Mouse (Mus musculus) WW6 (cell line): ENCODE data around the gene H2-M10.6.
A peak's percentile ranks its signal among the peaks of the same experiment; 100 is the strongest.

Experiments used
- DNase-seq: peaks from one replicate; pipeline ENCODE4 v3.0.0-alpha.2; 2013; ENCODE audit warnings: low read depth, low spot score

Gene H2-M10.6

DNA sequence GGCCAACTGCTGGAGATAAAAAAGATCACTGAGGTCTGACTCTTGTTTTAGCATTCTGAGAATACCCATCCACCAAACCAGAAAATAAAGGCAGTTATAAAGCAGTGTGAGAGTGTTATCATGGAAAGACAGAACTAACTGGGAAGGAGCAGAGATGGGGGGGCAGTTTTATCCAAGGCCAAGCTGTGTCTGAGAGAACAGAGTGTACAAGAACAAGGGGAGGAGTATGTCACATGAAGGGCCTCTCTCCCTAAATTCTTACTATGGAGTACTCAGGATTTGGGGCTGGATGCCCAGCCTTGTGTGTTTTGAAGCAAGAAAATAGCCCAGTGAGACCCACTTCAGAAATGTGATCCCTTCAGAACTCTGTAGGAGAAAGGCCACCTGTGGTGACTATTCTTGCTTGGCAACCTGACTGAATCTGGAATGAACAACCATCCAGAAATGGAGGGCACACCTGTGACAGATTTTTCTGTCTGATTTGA is 29.0 kb downstream of the H2-M10.6 start:
- DNase-seq = no peak

DNA sequence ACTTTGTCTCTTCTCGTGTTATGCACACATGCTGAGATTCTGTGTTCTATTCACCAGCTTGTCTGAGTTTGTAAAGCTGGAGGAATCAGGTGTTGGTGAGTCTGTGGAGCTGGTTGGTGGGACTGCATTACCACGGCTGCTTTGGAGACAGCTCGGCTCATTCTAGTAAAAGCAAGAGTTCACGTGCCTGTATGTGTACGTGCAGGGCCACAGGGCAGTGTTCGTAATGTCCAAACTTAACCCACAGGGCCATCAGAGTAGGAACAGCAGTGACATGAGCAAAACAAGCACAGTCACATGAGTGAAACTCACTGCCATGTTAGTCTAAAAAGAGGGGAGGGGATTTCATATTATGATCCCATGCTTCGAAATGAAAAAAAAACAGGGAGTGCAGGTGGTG is 31.7 kb downstream of the H2-M10.6 start:
- DNase-seq = no peak

DNA sequence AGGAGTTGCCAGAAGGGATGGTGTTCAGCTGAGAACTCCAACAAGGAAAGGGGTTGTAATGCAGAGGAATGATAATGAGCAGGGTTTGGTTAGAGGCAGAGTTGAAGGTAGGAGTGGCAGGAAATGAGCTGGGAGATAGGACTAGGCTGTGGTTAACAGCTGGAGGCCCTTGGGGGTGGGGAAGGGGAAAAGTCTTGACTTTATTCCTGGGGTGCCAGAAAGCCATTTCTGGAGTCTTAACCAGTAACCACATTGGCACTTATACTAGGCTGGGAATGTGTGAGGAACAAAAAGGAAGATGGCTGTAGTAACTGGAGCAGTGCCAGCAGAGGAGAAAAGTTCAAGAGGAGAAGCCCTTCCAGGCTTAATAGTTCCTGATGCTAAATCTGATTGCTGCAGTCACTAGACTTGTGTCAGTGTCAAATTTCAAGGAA is 32.3 kb downstream of the H2-M10.6 start:
- peak; percentile 26 for DNase-seq

DNA sequence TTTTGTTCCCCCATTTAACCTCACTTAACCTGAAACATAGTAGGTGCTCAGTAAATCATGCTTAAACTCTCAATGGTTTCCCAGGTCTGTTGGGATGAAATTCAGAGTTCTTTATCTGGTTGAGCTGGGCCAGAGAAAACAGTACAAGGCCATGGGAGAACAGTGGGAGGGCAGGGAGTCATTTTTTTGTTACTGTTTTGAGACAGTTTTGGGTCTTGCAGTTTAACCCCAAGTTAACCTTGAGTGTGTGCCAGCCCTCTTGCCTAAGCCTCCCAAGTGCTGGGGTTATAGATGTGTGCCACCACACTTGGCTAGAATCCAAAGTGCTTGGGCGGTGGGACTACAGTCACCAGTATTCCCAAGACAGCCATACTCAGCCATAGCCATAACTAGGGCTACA is 32.8 kb downstream of the H2-M10.6 start:
- DNase-seq = no peak

DNA sequence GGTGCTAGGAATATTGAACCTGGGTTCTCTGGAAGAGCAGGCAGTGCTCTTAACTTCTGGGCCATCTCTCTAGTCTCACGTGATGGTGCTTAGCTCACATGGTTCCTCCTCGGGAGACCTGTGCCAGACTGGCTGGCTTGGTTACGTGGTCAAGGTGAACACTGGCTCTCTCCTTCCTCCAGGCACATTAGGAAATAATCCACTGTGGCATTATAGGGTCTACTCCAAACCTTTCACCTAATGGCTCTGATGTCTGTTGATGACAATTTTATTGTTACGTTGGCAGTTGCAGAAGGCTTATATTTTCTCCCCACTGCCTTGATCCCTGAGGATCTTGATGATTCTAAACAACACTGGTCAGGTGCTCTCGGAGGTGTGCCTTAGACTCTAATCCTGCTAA is 36.9 kb downstream of the H2-M10.6 start:
- no peak for DNase-seq

DNA sequence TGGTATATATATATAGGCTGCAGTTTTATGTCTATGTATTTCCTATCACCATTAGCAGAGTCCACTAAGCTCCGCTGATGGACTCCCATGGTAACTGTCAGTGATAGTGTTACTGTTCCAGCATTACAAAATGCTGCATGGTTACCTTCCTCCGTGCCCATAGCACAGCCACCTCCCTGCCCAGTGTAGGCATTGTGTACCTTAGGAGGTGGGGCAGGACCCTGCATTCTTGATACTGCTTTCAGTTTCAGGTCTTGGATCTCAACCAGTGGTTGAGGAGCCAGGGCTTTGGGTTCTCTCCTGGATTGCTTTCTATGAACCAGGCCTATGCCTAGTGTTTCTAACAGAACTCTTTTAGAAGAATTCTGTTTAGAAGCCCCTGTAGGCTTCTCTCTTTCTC is 38.0 kb downstream of the H2-M10.6 start:
- DNase-seq = no peak

DNA sequence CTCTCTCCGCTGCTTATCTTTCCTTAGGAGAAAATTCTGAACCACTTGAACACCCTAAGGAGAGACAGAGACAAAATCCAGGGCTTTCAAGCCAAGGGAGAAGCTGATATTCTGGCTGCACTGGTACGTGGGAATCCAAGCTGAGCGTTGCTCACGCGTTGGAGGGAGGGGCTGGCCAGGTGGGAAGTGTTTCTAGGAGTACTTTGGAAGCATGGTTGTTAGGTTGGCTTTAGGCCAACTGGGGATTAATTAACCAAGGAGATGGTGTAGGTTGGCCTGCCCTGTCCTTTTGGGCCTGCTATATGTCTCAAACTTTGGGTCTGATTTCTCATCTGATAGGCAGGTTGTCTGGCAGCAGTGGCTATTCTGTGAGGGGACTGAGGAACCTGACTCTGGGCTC is 39.2 kb downstream of the H2-M10.6 start:
- no peak for DNase-seq

DNA sequence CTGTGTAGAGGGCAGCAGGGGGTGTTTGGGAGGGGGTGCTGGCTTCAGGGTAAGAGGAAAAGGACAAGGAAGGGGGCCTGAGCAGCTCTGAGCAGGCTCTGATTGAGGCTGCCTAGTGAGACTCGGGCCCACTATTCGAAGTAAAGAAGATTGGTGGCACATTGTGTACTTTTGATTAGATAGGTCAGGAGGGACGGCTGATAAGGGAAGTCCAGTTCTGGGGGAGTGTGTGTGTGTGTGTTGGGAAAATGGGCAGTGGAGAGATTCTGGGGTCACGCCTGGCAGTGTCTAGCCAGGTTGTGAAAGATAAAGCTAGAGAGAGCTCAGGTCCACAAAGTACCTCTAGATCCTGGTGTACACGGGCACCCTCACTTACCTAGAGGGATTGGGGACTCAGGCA is 39.7 kb downstream of the H2-M10.6 start:
- no peak for DNase-seq

DNA sequence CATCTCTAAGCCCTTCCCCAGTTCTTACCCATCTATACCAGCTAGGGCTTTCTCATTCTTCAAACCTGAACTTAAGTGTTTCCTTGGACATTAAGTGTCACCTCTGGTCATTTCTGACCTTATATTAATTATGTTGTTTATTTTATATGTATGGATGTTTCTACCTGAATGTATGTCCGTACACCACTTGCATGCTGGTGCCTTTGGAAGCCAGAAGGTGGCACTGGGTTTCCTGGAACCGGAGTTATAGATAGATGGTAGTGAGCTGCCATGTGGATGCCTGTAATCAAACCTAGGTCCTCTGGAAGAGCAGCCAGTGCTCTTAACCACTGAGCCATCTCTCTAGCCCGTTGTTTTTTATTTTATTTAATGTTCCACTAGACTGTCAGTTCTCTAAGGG is 43.5 kb downstream of the H2-M10.6 start:
- DNase-seq = no peak

DNA sequence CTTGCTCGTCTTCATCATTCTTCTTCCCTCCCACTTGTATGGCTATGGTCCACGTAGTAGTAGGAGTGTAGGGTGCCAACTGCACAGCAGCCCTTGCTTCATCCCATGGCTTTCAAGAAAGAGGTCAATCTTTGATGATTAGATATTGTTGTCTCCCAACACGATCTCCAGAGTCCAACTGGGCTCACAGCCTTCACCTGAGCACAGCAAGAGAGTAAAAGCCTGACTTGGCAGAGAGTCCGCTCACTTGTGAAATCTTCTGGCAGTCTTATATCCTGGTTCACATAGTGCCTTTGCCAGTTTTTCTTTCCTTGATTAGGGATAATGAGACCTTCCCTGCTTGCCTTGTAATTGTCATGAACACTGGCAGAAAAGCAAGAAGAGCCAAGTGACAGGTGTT is 44.3 kb downstream of the H2-M10.6 start:
- DNase-seq = no peak

DNA sequence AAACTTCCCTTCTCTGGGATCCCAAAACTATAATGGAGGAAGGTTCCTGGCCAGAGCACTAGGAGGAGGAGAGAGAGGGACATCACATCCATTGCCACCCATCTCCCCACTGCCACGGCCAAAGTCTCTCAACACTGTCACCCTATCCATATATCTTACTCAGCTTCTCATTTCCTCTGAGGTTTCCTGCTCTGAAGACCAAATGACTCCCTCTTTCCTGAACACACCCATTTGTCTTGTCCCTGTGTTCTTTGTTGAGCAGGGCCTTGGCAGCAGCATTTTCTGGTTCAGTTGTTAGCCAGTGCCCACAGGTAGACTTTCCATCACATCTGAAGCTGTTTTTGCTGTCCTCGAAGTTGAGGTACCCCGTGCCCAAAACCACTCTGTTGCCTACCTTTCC is 46.2 kb downstream of the H2-M10.6 start:
- DNase-seq = no peak

DNA sequence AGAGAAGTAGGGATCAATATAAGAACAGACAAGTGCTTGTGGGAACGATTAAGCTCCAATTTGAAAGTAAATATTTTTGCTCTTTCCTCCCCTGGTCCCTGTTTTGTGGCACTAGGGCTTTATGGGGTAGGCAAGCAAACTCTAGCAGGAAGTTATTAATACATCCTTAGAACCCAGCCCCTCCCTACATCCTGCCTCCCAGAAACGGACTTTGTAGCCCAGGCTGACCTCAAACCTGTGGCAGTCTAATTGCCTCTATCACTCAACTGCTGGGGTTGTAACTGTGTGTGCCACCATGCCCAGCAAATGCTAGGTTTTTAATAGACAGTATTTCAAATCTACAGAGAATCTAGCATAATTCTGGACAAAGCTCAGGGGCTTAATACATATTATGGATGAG is 49.7 kb downstream of the H2-M10.6 start:
- no peak for DNase-seq
